Mouse (Mus musculus) yolk sac, embryonic 10.5 days (tissue): ENCODE results near the gene Shq1.

Experiments
- DNase-seq: peaks from one replicate; pipeline ENCODE4 v3.0.0-alpha.2; 2017; ENCODE audit warnings: low spot score

Gene Shq1

GRCm38 (mm10) chr6:100603702-100604101 lies 67.3 kb downstream of the Shq1 start:
- no peak for DNase-seq

GRCm38 (mm10) chr6:100601634-100602033 lies 69.3 kb downstream of the Shq1 start:
- no peak for DNase-seq

- no peak for DNase-seq
Measured at GRCm38 (mm10) chr6:100593857-100594256, 77.1 kb downstream of the Shq1 start.

- no peak for DNase-seq
Measured at GRCm38 (mm10) chr6:100592991-100593390, 78.0 kb downstream of the Shq1 start.

DNA sequence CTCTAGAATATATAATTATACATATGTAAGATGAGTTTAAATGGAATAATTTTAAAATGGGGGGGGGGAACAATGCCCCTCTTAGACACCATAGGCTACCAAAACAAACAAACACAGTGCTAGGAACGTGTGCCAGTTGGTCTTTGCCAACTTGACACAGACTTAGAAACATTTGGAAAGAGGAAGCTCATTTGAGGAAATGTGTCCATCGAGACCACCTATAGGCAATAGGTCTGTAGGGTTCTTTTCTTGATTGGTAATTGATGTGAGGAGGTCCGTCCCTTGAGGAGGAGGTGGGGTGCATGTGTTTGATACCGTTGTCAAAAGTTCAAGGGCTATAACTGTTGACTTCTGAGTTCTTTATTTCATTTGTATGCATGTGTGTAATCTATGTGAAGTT lies 80.4 kb downstream of the Shq1 start:
- no peak for DNase-seq

DNA sequence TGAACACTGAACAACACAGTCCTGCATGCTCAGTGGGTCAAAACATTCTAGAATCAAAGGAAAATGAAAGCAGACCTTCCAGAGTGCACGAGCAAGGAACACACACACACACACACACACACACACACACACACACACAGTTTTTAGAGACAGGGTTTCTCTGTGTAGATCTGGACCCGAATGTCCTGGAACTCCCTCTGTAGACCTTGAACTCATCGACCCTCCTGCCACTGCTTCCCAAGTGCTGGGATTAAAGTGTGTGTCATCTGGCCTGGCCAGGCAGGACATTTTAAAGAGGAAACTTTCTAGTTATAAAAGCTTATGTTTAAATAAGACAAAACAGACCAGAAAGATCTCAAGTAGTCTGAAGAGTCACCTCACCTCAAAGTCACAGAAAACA lies 82.1 kb downstream of the Shq1 start:
- DNase-seq: no peak

DNA sequence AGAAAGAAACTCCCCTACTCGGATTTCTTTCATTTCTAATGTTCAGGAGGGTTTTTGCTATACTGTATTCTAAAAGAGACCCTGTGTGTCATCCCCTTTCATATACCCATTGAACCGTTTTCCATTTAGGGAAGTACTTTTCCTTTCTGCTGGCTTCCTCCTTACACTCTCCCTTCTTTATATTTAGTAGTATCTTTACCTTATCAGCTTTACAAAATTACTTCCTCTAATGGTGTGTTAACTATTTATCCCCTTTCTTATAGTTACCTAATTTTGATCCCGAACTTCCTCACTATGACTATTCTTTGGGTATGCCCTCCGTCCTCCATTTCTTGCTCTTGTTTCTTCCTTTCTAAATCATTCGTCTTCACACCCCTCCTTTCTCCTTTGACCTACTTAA lies 84.2 kb downstream of the Shq1 start:
- DNase-seq: no peak

DNA sequence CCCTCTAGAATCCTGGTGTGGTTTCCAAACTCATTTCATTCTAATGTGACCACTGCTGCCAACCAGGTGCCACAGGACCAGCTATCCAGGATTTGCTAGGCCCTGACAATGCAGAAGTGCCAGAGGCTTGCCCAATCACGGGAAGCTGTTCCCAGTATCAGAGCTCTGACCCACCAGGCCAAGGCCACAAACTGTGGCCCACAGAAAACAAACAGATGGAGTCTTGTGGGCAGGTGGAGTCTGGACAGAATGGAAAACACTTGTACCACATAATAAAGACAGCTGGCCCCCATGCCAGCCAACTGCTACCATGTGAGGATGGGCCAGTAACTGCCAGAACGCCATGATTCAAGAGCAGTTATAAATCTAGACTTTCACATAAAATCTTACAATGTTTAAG lies 89.0 kb downstream of the Shq1 start:
- DNase-seq: no peak

DNA sequence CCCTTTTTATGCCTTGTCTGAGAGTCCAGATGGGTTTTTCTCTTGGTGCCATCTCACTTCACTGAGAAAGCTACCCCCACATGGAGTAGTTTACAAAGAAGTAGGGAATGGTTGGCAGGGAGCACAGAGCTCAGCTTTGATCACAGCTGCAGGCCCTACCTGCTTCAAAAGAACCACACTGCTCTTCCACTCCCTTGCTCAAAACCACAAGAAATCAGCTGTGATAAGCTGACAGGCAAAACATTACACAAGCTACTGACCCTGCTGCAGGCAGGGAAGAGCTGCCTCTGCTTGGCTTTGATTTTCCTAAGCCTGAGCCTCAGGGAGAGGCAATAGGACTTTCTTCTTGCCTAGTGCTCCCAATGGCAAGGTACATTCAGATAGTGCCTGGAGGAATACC lies 89.9 kb downstream of the Shq1 start:
- no peak for DNase-seq

GRCm38 (mm10) chr6:100577590-100577989 lies 93.4 kb downstream of the Shq1 start:
- no peak for DNase-seq

DNA sequence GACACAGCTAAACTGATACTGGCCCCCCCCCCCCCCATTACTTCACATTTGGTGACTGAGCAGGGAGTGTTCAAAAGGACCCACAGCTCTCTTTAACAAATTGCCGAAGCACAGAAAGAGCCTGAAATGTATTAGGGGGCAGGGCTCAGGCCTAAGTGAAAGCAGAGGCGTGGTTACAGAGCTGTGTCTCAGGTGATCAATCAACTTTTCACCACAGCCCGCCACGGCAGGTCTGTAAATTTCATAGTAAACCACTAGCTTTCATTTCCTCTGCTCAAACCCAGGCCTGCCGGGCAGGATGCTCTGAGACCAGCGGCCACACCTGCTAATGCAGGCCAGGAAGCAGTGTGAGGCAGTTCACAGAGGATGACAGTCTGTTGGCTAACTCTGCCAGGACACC lies 94.8 kb downstream of the Shq1 start:
- no peak for DNase-seq

GRCm38 (mm10) chr6:100566774-100567173 lies 104.2 kb downstream of the Shq1 start:
- DNase-seq: no peak

DNA sequence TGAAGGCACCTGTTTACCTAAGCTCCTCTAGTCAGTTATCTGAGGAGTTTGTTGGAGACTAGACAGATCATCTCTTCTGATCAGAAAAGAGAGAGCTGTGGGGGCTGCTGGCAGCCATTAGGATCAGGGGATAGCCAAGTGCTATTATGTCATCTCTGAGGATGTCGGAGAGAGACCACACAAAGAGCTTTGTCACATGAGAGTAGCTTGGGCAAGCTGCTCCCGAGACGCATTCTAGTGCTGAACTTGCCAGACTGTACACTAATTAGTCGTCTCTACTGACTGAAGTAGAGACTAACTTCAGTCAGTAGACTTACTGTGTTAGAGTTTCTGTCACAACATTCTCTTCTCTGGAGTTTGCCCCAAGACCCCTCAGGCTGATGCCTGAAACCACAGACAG lies 106.4 kb downstream of the Shq1 start:
- DNase-seq: no peak

DNA sequence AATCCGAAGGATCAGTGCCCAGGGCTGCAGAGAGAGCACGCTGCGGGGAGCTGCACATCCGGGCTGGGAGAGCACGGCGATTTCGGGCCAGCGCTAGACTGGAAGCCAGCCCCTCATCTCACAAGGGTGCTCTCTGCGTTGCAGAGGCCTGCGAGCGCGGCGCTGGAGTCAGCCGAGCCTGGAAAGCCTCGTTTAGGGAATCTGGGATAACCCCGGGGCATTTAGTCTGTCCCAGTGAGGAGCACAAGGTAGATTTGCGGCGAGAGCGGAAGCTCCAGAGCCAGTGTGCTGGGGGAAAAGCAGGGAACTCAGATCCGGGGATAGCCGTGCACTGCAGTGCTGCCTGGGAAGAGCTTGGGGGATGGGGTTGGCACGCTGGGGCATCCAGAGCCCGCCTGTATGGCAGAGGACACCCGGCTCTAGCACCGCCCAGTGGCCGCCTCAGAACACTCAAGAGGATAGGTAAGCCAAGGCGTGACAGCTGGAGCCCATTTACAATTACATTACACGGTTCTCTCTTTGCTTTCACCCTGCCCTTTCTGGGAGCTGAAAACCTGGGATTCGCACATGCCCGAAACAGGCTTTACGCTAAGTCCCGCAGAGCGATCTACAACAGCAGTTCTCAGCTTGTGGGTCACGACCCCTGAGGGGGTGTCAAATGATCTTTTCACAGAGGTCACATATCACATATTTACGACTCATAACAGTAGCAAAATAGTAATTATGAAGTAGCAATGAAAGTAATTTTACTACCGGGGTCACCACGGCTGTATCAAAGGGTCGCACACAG lies 107.2 kb downstream of the Shq1 start:
- DNase-seq: peak; percentile 70

GRCm38 (mm10) chr6:100562719-100563551 lies 108.0 kb downstream of the Shq1 start:
- peak; percentile 28 for DNase-seq

- no peak for DNase-seq
Measured at GRCm38 (mm10) chr6:100558057-100558456, 112.9 kb downstream of the Shq1 start.

GRCm38 (mm10) chr6:100542154-100542997 lies 128.6 kb downstream of the Shq1 start:
- DNase-seq: no peak

- DNase-seq: no peak
Measured at GRCm38 (mm10) chr6:100539698-100540097, 131.3 kb downstream of the Shq1 start.

GRCm38 (mm10) chr6:100538570-100538969 lies 132.4 kb downstream of the Shq1 start:
- DNase-seq: no peak

GRCm38 (mm10) chr6:100537987-100538386 lies 133.0 kb downstream of the Shq1 start:
- no peak for DNase-seq

GRCm38 (mm10) chr6:100537042-100537441 lies 133.9 kb downstream of the Shq1 start:
- DNase-seq: no peak

- DNase-seq: no peak
Measured at GRCm38 (mm10) chr6:100533364-100533763, 137.6 kb downstream of the Shq1 start.
